Mouse (Mus musculus) C2C12 (cell line): ENCODE data around the gene Gm17949.

Experiments used
- CTCF ChIP-seq: IDR thresholded peaks from one replicate; pipeline ENCODE4 v1.5.1; 2011; ENCODE audit not compliant: control insufficient read depth, insufficient read depth, insufficient read length
- MAX ChIP-seq: IDR thresholded peaks from one replicate; pipeline ENCODE4 v1.6.1; 2011; ENCODE audit warnings: mild to moderate bottlenecking, control low read depth
- MYOD1 ChIP-seq: IDR thresholded peaks from one replicate; pipeline ENCODE4 v1.6.1; 2011; ENCODE audit warnings: low read depth; ENCODE audit not compliant: control insufficient read depth, insufficient read length
- MYOG ChIP-seq: IDR thresholded peaks from one replicate; pipeline ENCODE4 v1.6.1; 2011; ENCODE audit not compliant: control insufficient read depth, insufficient read length; ENCODE audit errors: extremely low read depth

DNA sequence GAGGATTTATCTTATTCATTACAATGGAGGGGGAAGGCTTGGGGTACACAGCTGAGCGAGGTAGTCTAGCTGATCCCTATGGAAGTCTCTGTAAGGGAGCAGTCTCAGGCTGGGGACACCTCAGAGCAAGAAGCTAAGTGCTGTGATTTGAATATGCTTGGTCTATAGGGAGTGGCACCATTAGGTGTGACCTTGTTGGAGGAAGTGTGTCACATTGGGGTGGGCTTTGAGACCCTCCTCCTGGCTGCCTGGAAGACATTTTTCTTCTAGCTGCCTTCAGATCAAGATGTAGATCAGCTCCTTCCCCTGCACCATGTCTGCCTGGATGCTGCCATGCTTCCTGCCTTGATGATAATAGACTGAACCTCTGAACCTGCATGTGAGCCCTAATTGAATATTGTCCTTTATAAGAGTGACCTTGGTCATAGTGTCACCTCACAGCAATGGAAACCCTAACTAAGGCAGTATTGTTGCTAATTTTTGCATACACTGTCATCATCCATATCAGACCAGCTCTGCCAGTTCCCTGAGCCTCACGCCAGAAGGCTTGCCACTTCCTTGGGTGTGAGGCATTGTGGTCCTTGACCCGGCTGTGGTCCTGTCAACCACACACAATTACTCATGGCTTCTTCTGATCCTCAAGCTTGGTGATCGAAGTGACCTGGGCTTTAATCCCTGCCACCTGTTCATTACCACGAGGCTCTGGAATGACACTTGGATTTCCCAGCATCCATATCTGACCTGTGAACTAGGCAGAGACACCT lies 48.4 kb upstream of the Gm17949 start:
- TF ChIP-seq MYOG (no peak), MAX (no peak), CTCF (no peak), MYOD1 (no peak)
